Mouse (Mus musculus) E14TG2a.4 (cell line): ENCODE data around the gene Cntn6.

Experiments
- CTCF ChIP-seq: conservative IDR thresholded peaks from 2 replicates; pipeline ENCODE4 v1.5.1; 2014; ENCODE audit warnings: low read length
- POU5F1 ChIP-seq: IDR thresholded peaks from 2 replicates; pipeline ENCODE4 v1.6.1; 2014; ENCODE audit warnings: low read length, borderline replicate concordance

DNA sequence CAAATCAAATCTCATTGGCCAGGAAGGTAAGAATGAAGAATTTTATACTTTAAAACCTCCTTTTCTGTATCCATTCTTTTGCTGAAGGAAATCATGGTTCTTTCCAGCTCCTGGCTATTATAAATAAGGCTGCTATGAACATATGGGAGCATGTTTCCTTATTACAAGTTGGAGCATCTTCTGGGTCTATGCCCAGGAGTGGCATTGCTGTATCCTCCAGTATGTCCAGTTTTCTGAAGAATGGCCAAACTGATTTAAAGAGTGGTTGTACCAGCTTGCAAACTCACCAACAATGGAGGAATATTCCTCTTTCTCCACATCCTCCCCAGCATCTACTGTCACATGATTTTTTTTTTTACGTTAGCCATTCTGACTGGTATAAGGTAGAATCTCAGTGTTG, 241.7 kb downstream of the Cntn6 start:
- TF ChIP-seq CTCF: no peak
- TF ChIP-seq POU5F1: no peak
